Mouse (Mus musculus) hindbrain, embryonic 12.5 days (tissue): ENCODE measurements around the gene Tcf20. TPM values are rescaled to one million over a fixed set of nuclear protein-coding genes. Genes with fewer than 3 reads are reported as not detected.
A peak's percentile ranks its signal among the peaks of the same experiment; 100 is the strongest.

Experiments used
- ATAC-seq: fragments of 200-750 bp; cut with Nextera tagmentation; 2 replicates; pipeline ENCODE4 v1.8.0; 2017; ENCODE audit warnings: moderate TSS enrichment; ENCODE audit not compliant: low FRiP score
- H3K27ac ChIP-seq: fragments of 300-500 bp; sonication (generic); 2 replicates; pipeline ENCODE4 v1.5.1; 2016; ENCODE audit warnings: mild to moderate bottlenecking
- H3K27me3 ChIP-seq: fragments of 300-500 bp; sonication (generic); 2 replicates; pipeline ENCODE4 v1.6.1; 2016; ENCODE audit warnings: mild to moderate bottlenecking
- H3K36me3 ChIP-seq: fragments of 300-500 bp; sonication (generic); 2 replicates; pipeline ENCODE4 v1.6.1; 2016; ENCODE audit warnings: mild to moderate bottlenecking
- H3K4me1 ChIP-seq: fragments of 300-500 bp; sonication (generic); 2 replicates; pipeline ENCODE4 v1.6.1; 2016
- H3K4me2 ChIP-seq: fragments of 300-500 bp; sonication (generic); replicated peaks from 2 replicates; pipeline ENCODE4 v1.6.1; 2016; ENCODE audit warnings: mild to moderate bottlenecking
- H3K4me3 ChIP-seq: fragments of 300-500 bp; sonication (generic); 2 replicates; pipeline ENCODE4 v1.5.1; 2016; ENCODE audit warnings: mild to moderate bottlenecking
- H3K9ac ChIP-seq: fragments of 300-500 bp; sonication (generic); 2 replicates; pipeline ENCODE4 v1.6.1; 2016; ENCODE audit warnings: mild to moderate bottlenecking, moderate library complexity
- H3K9me3 ChIP-seq: fragments of 300-500 bp; sonication (generic); replicated peaks from 2 replicates; pipeline ENCODE4 v1.6.1; 2016; ENCODE audit warnings: mild to moderate bottlenecking
- WGBS: fragments of 180-500 bp; shearing (Covaris S2); methylation state at CpG from one replicate; pipeline ENCODE4 v1.1.7; 2016; 5-methylcytosine and 5-hydroxymethylcytosine counted together
- microRNA-seq: library from miRNA; unstranded; fragments of <30 nt; microRNA quantifications from one replicate; pipeline ENCODE4, GENCODE M21; 2017
- polyA plus RNA-seq: library from polyadenylated mRNA; unstranded; fragments of >200 nt; fragmentation: Nextera tagmentation; extraction: Ambion mirVana; gene quantifications from 2 replicates; pipeline ENCODE4 v1.2.1, GENCODE M21; 2016

The Tcf20 gene
- polyA plus RNA-seq, 1 experiment from 2014 or later, result 12.4 TPM

DNA sequence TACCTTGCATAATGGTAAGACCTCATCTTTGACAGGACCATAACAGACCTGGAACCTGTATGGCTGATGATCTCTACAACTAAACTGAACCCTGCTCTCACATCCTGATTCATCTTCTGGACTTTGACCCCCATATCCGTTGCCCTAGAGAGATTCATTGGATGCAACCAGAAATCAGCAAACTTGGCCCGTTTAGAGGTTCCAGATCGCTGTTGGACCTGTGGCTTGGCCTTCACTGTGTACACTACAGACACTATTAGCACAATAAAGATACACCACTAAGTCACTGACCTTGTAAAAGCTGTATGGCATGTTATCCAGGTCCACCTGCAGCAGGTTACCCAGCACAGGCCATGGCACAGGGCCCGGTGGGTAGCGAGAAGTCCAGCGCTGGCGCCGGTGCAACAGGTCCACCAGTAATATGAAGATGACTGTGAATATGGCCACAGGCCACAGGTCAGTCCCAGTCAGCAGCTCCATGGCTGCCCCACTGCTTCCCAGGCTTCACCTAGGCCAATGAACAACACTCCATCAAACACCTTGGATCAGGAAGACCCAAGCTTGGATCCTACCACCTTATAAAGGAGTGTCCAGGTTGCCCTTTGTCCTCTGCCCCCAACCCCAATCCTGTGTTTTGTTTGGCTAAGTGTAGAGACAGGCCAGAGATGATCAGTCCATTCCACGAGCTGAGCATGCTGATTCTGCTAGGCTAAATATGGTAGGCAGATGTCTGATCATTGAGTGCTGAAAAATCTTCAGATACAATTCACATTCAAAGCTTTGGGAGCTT, 223.8 kb downstream of the Tcf20 start, which contains the start of gene Cyp2d40:
Gene Cyp2d40 (minus strand): TSS at position 553 of the 790 bp plus-strand sequence.
- 92% methylated on average over 9 of the region's 9 CpGs for WGBS
- no peaks in the 10 kb centered on the region for H3K9me3 ChIP-seq
- no peaks in the 10 kb centered on the region for H3K36me3 ChIP-seq
- no peak within 1 kb of the TSS for H3K9ac ChIP-seq
- no peak within 1 kb of the TSS for H3K4me3 ChIP-seq
- H3K4me1 ChIP-seq, result no peaks in the 10 kb centered on the region
- no peaks in the 10 kb centered on the region for H3K27me3 ChIP-seq
- H3K4me2 ChIP-seq, result no peak within 1 kb of the TSS
- ATAC-seq, result no peak
- no peak within 1 kb of the TSS for H3K27ac ChIP-seq

Small RNAs within 50 kb of the gene (microRNA-seq; reads per million reads assigned to microRNA genes)
- gene Gm27618, result not detected
- gene Mir3080, result 18.2 reads per million, percentile 28 among the genes with 10 or more reads in this experiment

Other genes starting within 250 kb of the Tcf20 start
- not detected in 2 replicates for gene Cyp2d40, start 223.7 kb downstream of the Tcf20 start, polyA plus RNA-seq
- 0.35 TPM in 1 of 2 replicates, not detected in the other for gene Cyp2d26, start 193.6 kb downstream of the Tcf20 start, polyA plus RNA-seq
- gene Nfam1, start 45.4 kb upstream of the Tcf20 start, polyA plus RNA-seq, result 1.9 and 2.2 TPM in 2 replicates
- 44.3 and 46.1 TPM in 2 replicates for gene Serhl, start 101.6 kb upstream of the Tcf20 start, polyA plus RNA-seq
- 64.5 and 74.1 TPM in 2 replicates for gene Rrp7a, start 134.9 kb upstream of the Tcf20 start, polyA plus RNA-seq
- gene Poldip3, start 161.5 kb upstream of the Tcf20 start, polyA plus RNA-seq, result 163 and 168 TPM in 2 replicates
- gene Cyb5r3, start 184.7 kb upstream of the Tcf20 start, polyA plus RNA-seq, result 148 and 154 TPM in 2 replicates